Mouse (Mus musculus): Measurements from ENCODE around the gene Ldhal6b.

Gene Ldhal6b

GRCm38 (mm10) chr17:5410336-5410735 lies 8.2 kb downstream of the Ldhal6b start:
- no peak for DNase-seq (ENCODE audit: low spot score)

GRCm38 (mm10) chr17:5407030-5407429 lies 11.5 kb downstream of the Ldhal6b start:
- DNase-seq (ENCODE audit: low spot score), result no peak

- DNase-seq (ENCODE audit: low spot score), result no peak
Observed at GRCm38 (mm10) chr17:5406566-5406965, 12.0 kb downstream of the Ldhal6b start.

GRCm38 (mm10) chr17:5403885-5404284 lies 14.7 kb downstream of the Ldhal6b start:
- no peak for DNase-seq (ENCODE audit: low spot score)

- peak; percentile 62 for DNase-seq (ENCODE audit: low spot score)
Observed at GRCm38 (mm10) chr17:5402624-5403023, 15.9 kb downstream of the Ldhal6b start.

GRCm38 (mm10) chr17:5402069-5402468 lies 16.5 kb downstream of the Ldhal6b start:
- peak; percentile 55 for DNase-seq (ENCODE audit: low spot score)

- DNase-seq (ENCODE audit: low spot score), result no peak
Observed at GRCm38 (mm10) chr17:5401288-5401687, 17.3 kb downstream of the Ldhal6b start.

- no peak for DNase-seq (ENCODE audit: low spot score)
Observed at GRCm38 (mm10) chr17:5400435-5401090, 18.0 kb downstream of the Ldhal6b start.

GRCm38 (mm10) chr17:5397148-5398007 lies 21.2 kb downstream of the Ldhal6b start:
- peak; percentile 61 for DNase-seq (ENCODE audit: low spot score)

GRCm38 (mm10) chr17:5396213-5396612 lies 22.4 kb downstream of the Ldhal6b start:
- no peak for DNase-seq (ENCODE audit: low spot score)

GRCm38 (mm10) chr17:5395454-5396205 lies 22.9 kb downstream of the Ldhal6b start:
- DNase-seq (ENCODE audit: low spot score), result no peak

GRCm38 (mm10) chr17:5390682-5391081 lies 27.9 kb downstream of the Ldhal6b start:
- DNase-seq (ENCODE audit: low spot score), result no peak

- DNase-seq (ENCODE audit: low spot score), result no peak
Observed at GRCm38 (mm10) chr17:5388351-5388750, 30.2 kb downstream of the Ldhal6b start.

- DNase-seq (ENCODE audit: low spot score), result no peak
Observed at GRCm38 (mm10) chr17:5386885-5387545, 31.6 kb downstream of the Ldhal6b start.

GRCm38 (mm10) chr17:5385694-5386093 lies 32.9 kb downstream of the Ldhal6b start:
- no peak for DNase-seq (ENCODE audit: low spot score)

GRCm38 (mm10) chr17:5377930-5378310 lies 40.6 kb downstream of the Ldhal6b start:
- DNase-seq (ENCODE audit: low spot score), result peak; percentile 48

GRCm38 (mm10) chr17:5377151-5377929 lies 41.2 kb downstream of the Ldhal6b start:
- no peak for DNase-seq (ENCODE audit: low spot score)

GRCm38 (mm10) chr17:5372951-5373350 lies 45.6 kb downstream of the Ldhal6b start:
- DNase-seq (ENCODE audit: low spot score), result no peak

GRCm38 (mm10) chr17:5371521-5371920 lies 47.0 kb downstream of the Ldhal6b start:
- no peak for DNase-seq (ENCODE audit: low spot score)

GRCm38 (mm10) chr17:5371032-5371431 lies 47.5 kb downstream of the Ldhal6b start:
- no peak for DNase-seq (ENCODE audit: low spot score)

Measured in c-Kit-positive CD71-positive TER-119-positive erythroid progenitor cells, embryonic 14.5 days (primary cell).